Mouse (Mus musculus): ENCODE measurements around the gene Spag17.

The Spag17 gene

DNA sequence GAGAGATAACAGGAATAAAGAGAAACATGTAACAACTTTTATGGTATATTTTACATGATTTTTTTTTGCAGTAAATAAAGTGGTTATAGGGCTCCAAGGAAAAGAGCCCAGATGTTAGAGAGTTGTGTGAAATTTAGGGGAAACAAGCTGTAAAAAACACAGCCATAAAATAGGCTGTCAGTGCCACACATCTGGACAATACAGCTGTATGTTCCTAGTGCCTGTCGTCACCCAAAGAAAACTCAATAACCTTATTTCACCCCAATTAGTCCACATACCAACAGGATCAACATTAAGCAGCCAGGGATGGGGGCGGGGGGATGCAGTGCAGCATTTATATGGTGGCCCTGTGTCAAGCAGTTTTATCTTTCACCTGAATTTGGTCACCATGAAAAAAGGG lies 81.1 kb downstream of the Spag17 start:
- no peak for DNase-seq

GRCm38 (mm10) chr3:99970766-99971165 lies 85.6 kb downstream of the Spag17 start:
- peak; percentile 47 to 49 for DNase-seq

DNA sequence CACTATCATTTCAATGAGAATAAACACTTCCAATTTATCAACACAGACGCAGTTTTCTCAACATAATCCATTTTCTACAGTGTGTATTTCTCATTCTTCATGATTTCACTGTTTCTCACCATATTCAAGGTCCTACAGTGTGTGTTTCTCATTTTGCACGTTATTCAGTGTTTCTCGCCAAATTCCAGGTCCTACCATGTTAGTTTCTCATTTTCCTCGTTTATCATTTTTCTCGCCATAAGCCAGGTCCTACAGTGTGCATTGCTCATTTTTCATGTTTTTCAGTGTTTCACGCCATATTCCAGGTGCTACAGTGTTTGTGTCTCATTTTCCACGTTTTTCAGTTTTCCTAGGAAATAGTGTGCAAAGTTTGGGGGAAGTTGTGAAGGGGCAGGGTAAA lies 95.8 kb downstream of the Spag17 start:
- no peak for DNase-seq

DNA sequence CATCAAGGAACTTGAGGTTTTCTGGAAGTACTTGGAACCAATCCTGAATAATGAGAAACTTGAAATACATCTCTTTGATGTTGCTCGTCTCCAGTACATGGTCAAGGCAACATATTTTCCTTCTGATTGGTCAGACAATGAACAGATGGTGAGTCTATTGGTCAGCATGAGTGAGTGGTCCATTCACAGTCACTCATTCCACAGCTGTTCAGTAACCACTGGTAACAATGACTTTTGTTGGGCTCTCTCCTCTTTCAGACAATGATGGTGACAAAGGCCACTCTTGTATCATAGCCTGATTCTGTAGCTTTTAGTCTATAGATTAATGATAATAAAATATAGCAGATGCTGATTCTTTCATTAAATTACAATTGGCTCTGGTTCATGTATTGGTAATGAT lies 119.5 kb downstream of the Spag17 start:
- no peak for DNase-seq

GRCm38 (mm10) chr3:100009807-100010206 lies 124.6 kb downstream of the Spag17 start:
- DNase-seq = peak; percentile 16 to 33

GRCm38 (mm10) chr3:100014110-100014509 lies 128.9 kb downstream of the Spag17 start:
- DNase-seq = no peak

GRCm38 (mm10) chr3:100031291-100031690 lies 146.1 kb downstream of the Spag17 start:
- DNase-seq = peak; percentile 7 to 16

GRCm38 (mm10) chr3:100032969-100033368 lies 147.8 kb downstream of the Spag17 start:
- no peak for DNase-seq

DNA sequence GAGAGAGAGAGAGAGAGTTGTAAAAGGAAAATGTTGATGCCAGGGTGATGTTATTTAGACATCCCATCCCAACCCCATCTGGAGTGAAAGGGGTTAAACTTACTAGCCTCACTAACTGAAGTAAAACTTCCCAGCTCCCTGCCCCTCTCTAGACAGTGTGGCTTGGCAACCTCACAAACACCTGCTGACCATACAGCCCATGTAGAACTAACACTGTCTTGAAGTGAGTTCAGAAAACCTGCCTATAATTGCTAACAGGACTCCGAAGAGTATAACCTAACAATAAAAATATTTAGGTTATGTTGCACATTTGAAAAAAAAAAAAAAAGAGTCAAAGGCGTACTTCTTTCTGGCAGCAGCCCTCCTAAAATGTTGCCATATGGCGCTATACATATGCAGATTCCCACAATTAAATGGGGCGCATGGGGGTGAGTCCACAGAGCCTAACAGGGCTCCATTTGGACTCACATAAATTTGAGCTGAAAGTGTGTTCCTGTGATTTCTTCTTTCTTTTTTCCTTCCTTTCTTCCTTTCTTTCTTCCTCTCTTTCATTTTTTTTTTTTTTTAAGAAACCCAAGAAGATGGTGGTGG lies 149.3 kb downstream of the Spag17 start:
- DNase-seq = no peak

DNA sequence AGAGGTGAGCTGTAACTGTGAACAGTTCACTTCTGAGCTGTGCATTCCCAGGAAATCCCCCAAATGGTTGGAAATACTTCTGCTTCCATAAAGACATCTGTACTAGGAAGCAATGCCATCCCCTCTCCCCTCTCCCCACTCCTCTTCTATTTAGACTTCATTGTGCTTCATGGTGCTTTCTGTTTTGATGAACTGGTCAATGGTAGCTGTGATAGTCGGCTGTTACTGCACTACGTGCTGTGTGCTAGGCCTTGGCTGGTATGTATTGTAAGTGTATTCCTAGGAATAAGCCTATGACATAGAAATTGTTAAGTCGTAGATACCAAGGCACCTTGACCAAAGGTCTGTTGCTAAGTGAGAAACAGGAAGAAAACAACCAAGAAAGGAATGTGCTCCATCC lies 149.9 kb downstream of the Spag17 start:
- no peak for DNase-seq

- no peak for DNase-seq
Measured at GRCm38 (mm10) chr3:100036846-100037245, 151.6 kb downstream of the Spag17 start.

GRCm38 (mm10) chr3:100074406-100074805 lies 189.2 kb downstream of the Spag17 start:
- peak; percentile 8 to 32 for DNase-seq

DNA sequence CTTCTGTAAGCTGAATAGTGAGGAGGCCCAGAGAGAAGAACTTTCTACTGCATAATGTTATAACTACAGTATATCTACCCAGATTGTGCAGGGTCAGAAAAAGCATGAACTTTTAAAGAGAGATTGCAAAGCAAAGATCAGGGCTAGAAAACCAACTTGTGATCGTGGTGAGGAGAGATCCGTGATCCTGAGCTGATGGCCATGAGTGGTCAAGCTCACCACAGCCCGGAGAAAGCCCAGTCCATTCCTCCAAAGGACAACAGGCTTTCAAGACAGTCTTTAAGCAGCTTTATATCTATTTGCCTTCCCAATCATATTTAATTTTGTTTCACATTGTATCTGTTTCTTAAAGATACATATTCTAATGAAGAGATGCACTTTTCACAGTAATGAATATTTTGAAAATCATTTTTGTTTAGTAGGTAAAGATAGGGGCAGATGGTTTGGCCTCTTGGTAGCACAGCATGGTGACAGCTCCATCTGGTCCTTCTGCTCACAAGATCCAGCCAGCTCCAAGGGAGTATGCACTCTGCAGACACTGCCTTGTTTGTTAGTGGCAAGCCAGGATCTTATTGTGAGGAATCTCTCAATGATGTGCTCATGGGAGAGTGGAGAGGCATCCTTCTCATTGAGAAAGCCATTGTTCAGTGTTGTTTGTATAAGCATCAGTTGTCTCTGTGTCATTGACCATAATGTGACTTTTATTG lies 217.3 kb downstream of the Spag17 start:
- DNase-seq = peak; percentile 78 to 87

DNA sequence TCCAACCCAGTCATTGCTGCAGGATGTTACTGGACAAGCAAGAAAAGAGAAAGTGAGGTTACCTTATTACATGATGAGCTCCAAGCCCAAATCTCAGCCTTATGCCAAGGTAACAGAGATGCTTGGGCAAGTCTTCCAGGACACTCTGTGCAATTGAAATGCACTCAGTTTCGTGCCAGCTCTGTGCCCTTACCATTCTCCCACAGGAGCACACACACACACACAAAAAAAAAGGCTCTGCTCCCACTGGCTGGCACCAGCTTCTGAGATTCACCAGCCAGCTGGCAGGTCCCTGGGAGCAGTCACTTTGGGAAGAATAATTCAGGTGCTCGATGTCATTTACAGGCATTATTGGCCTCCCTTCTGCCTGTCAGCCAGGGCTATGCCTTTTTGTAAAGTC lies 221.5 kb downstream of the Spag17 start:
- DNase-seq = peak; percentile 76 to 82

- DNase-seq = no peak
Measured at GRCm38 (mm10) chr3:100118681-100119080, 233.5 kb downstream of the Spag17 start.

DNA sequence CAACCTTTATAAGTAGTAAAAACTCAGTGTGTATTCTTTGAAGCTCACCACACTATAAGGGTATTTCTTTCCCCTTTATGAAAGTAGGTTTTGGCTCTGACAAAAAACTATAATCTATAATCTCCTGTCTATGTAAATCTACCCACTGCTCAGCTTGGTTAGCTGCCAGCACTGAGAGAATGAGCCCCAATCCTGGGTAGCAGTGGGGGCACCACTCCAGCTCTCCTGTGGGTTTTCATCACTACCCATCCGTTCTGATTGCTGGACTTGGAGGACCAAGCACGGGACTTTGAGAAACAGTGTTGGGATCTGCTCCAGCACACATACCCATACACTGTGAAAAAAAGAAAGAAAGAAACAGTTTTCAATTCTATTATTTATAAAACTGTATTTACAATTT lies 236.8 kb downstream of the Spag17 start:
- DNase-seq = peak; percentile 55 to 78

GRCm38 (mm10) chr3:100122445-100122844 lies 237.2 kb downstream of the Spag17 start:
- DNase-seq = peak in 1 of 2 experiments; percentile 40

DNA sequence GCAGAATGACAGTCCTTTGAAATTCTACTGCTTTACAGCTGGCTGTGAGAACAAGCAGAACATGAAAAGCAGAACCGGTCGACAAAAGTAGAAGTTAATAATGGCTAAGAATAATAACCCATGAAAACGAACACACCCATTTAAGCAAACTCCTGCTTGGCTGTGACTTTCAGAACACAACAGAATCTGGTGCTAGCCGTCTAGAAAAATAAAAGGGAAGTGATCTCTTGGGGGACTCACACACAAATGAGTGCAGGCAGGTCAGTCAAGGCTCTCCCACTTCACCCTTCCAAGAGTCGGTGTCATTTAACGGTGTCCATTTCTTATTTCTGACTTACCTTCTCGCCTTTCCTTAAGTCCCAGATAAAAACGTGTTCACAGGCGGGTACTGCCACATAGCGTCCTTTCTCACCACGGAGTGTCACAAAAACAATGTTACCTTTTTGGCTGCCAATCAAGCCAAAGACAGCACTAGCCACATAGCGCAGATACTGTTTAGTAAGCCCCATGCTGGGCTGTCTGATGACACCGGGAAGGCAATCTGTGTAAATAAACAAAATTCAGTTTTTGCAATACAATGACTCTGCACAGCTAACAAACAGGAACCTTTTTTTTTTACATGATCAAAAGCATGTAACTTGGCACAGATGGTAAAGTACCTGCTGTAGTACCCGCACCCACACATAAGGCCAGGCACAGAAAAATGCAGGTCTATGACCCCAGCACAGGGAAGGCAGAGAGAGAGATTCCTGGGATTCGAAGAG lies 275.7 kb downstream of the Spag17 start:
- no peak for DNase-seq

GRCm38 (mm10) chr3:100161665-100162314 lies 276.6 kb downstream of the Spag17 start:
- DNase-seq = no peak

GRCm38 (mm10) chr3:100162315-100163105 lies 277.3 kb downstream of the Spag17 start, which contains the start of the genes Gdap2 and Wdr3:
TSS of gene Gdap2 (plus strand) at chr3:100162381.
TSS of gene Wdr3 (minus strand) at chr3:100162407.
- peak; percentile 94 to 95 for DNase-seq

DNA sequence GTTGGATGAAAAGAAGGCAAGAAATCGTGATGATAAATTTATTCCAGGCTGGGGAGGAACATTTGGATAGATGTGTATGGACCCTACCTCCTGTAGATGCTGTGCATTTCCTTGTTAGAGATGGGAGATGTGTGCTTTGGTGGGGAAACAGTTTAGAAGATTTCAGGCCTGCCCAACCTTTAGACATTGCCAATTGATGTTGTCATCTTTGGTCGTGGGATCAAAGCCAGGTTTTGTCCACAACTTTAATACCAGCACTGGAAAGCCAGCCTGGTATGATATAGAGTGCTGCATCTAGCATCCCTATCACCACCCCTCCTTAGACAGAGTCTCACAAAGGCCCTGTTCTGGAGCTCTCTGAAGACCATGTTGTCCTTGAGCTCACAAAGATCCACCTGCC lies 278.4 kb downstream of the Spag17 start:
- peak; percentile 7 to 19 for DNase-seq

DNA sequence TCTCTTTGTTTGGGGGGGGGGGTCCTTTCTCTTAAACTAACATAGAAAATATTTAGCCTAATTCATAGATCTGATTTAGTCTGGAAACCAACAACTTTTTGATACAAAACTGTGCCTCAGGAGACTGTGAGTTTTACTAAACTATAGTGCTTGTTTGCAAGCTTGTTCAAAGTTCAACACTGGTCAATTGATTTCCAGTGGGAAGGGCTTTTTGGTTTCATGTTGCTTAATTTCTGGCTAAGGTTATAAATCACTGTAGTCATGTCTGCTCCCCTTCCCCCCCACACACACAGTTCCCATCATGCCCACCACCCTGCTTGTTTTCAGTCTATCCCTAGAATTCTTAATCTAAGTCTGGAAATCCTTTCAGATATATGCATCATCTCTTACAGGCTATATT lies 279.8 kb downstream of the Spag17 start:
- DNase-seq = no peak

Data from cerebellum, postnatal 14 days (tissue).